In genomic region chr2:104847645-104848044, GRCm38 (mm10) we compare ENCODE assay signal across 8 mouse cellular contexts. TPM values are rescaled to one million over a fixed set of nuclear protein-coding genes. Genes with fewer than 3 reads are reported as not detected.
A peak's percentile ranks its signal among the peaks of the same experiment; 100 is the strongest.
DNase-seq lines count a peak whose midpoint lies in the region; ATAC-seq lines count a peak whose summit lies in the region.

No protein-coding gene starts in this region.

- no peaks in the 10 kb centered on the region for H3K4me1 ChIP-seq in midbrain, embryonic 11.5 days (ENCODE audit: control insufficient read depth, insufficient read depth, low read length)
- H3K4me1 ChIP-seq in midbrain, embryonic 16.5 days (ENCODE audit: control insufficient read depth, insufficient read depth, low read length): peaks cover 6% of the 10 kb centered on the region

- peak; percentile 60 for DNase-seq in embryo, embryonic 10 days (ENCODE audit: low spot score)
- DNase-seq in embryo, embryonic 9.5 days (ENCODE audit: extremely low spot score): no peak
- DNase-seq in midbrain, embryonic 11.5 days (ENCODE audit: low spot score, missing footprints): peak; percentile 78
- DNase-seq in embryo, embryonic 11 days: peak; percentile 53
- peak; percentile 63 for DNase-seq in naive thymus-derived CD4-positive, alpha-beta T cell, adult 2 months (ENCODE audit: low read depth)
- DNase-seq in urinary bladder, postnatal 36 days (ENCODE audit: low spot score in 2 of 2): no peak
- no peak for DNase-seq in spleen, adult 12 weeks (ENCODE audit: low spot score)

- H3K4me2 ChIP-seq in midbrain, embryonic 11.5 days: no peak overlapping the region
- no peak overlapping the region for H3K4me2 ChIP-seq in midbrain, embryonic 16.5 days (ENCODE audit: low read length)

- no peak overlapping the region for H3K27ac ChIP-seq in midbrain, embryonic 11.5 days (ENCODE audit: low read depth, low read length)
- no peak overlapping the region for H3K27ac ChIP-seq in midbrain, embryonic 16.5 days (ENCODE audit: low read length)

- H3K27me3 ChIP-seq in midbrain, embryonic 11.5 days (ENCODE audit: control insufficient read depth, insufficient read depth, low read length): peaks cover 8% of the 10 kb centered on the region
- H3K27me3 ChIP-seq in midbrain, embryonic 16.5 days (ENCODE audit: control insufficient read depth, insufficient read depth, low read depth, low read length): peaks cover 8% of the 10 kb centered on the region

- no peaks in the 10 kb centered on the region for H3K36me3 ChIP-seq in midbrain, embryonic 11.5 days (ENCODE audit: control insufficient read depth, insufficient read depth, low read length)
- H3K36me3 ChIP-seq in midbrain, embryonic 16.5 days (ENCODE audit: control insufficient read depth, insufficient read depth, low read length): no peaks in the 10 kb centered on the region

- no peaks in the 10 kb centered on the region for H3K9me3 ChIP-seq in midbrain, embryonic 11.5 days (ENCODE audit: control insufficient read depth, low read length)
- no peaks in the 10 kb centered on the region for H3K9me3 ChIP-seq in midbrain, embryonic 16.5 days (replicated peaks; ENCODE audit: control insufficient read depth, low read length, poor library complexity, severe bottlenecking)

- H3K9ac ChIP-seq in midbrain, embryonic 11.5 days (ENCODE audit: low read length): no peak overlapping the region
- H3K9ac ChIP-seq in midbrain, embryonic 16.5 days (ENCODE audit: low read depth, low read length): no peak overlapping the region

- no peak for ATAC-seq in midbrain, embryonic 11.5 days (ENCODE audit: low FRiP score)
- no peak for ATAC-seq in midbrain, embryonic 16.5 days

- WGBS in midbrain, embryonic 11.5 days: 61% methylated on average over 2 of the region's 2 CpGs
- 65% methylated on average over 2 of the region's 2 CpGs for WGBS in midbrain, embryonic 16.5 days

- H3K4me3 ChIP-seq in midbrain, embryonic 11.5 days (ENCODE audit: low read depth, low read length): no peak overlapping the region
- no peak overlapping the region for H3K4me3 ChIP-seq in midbrain, embryonic 16.5 days (ENCODE audit: low read depth, low read length)

RNA-seq across cellular contexts. Expression of gene Prrg4, which starts 2.0 kb away (rescaled TPM):
- 0.22 and 0.37 TPM in 2 replicates for polyA plus RNA-seq in midbrain, embryonic 11.5 days (2014; fragmentation: Nextera tagmentation; extraction: Ambion mirVana)
- polyA plus RNA-seq in midbrain, embryonic 16.5 days (2015; fragmentation: Nextera tagmentation; extraction: Ambion mirVana): 0.58 and 0.78 TPM in 2 replicates

RNA-seq across cellular contexts. Expression of gene Ccdc73, which starts 20.0 kb away (rescaled TPM):
- polyA plus RNA-seq in midbrain, embryonic 11.5 days (2014; fragmentation: Nextera tagmentation; extraction: Ambion mirVana): 6.2 and 10.3 TPM in 2 replicates
- 4.4 and 6.5 TPM in 2 replicates for polyA plus RNA-seq in midbrain, embryonic 16.5 days (2015; fragmentation: Nextera tagmentation; extraction: Ambion mirVana)

RNA-seq across cellular contexts. Expression of gene Qser1, which starts 31.1 kb away (rescaled TPM):
- polyA plus RNA-seq in midbrain, embryonic 11.5 days (2014; fragmentation: Nextera tagmentation; extraction: Ambion mirVana): 15.2 and 18.1 TPM in 2 replicates
- polyA plus RNA-seq in midbrain, embryonic 16.5 days (2015; fragmentation: Nextera tagmentation; extraction: Ambion mirVana): 5.8 and 7.1 TPM in 2 replicates

Comparison
In these comparisons a context has a peak if more than half of its experiments do, and no peak if none do; other contexts are left out.
1. DNase-seq: peak in embryo, embryonic 10 days (single experiment), midbrain, embryonic 11.5 days (single experiment), embryo, embryonic 11 days (single experiment) and naive thymus-derived CD4-positive, alpha-beta T cell, adult 2 months (single experiment); none in embryo, embryonic 9.5 days (single experiment), urinary bladder, postnatal 36 days (0 of 2) and spleen, adult 12 weeks (single experiment).